Mouse (Mus musculus) cerebellum, adult 9-11 months (tissue): ENCODE data around the gene Srgn.
A peak's percentile ranks its signal among the peaks of the same experiment; 100 is the strongest.
"Not testable (repeated sequence)": the region's sequence is repeated elsewhere in the genome, so short reads cannot be mapped to it uniquely, and the experiment has no call there.

ENCODE experiments used
- DNase-seq: peaks from one replicate; pipeline ENCODE4 v3.0.0; 2022

Gene Srgn

DNA sequence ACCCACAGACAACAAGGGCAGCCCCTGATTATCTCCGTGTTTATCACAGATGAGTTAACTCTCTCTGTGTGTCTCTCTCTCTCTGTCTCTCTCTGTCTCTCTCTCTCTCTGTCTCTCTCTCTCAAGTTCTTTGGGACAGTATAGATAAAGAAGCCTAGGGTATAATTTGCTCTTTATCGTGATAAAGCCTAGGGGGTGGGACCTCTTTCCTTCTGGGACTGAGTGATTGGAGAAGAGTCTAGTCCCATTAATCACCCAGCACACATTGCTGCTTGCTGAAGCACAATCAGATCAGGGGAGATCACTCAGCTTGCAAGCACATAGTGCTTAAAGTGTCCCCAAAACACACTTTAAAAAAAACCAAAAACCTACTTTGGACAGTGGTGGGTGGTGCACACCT is 6.3 kb downstream of the Srgn start:
- no peak for DNase-seq

DNA sequence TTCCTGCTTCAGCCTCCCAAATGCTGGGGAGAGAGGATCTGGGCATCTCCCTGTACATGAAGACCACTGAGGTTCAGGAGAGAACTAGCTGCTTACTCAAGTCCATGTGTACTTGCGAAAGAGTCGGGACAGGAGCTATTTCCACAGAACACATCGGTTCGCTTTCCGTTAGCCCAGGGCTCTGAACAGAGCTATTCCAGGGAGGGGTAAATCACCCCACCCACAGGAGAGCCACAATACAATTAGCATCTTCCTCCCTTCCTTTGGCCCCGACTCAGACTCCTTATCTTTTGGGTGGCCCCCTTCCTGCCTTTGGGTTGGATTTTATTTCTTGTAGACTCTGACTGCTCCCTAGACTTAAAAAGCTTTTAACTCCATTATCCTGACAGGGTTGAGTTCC is 9.7 kb downstream of the Srgn start:
- no peak for DNase-seq

DNA sequence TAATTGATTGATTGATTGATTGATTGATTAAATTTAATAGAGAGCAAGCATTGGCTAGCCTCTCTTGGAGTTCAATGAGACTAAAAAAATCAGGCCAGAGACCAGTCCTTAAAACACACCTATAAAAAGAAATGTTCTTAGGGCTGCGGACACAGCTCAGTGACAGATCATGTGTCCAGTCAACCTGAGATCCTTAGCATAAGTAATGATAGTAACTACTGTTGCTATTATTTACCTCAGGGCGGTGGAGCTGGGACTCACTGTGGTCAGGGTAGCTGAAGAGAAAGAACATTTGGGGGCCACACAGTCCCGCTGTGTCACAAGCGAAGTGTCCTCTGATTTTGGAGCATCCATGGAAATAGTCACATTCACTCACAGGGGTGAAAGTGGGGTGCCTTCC is 14.4 kb downstream of the Srgn start:
- no peak for DNase-seq

- no peak for DNase-seq
Measured at GRCm38 (mm10) chr10:62511528-62511927, 15.7 kb downstream of the Srgn start.

GRCm38 (mm10) chr10:62509032-62509656 is 18.1 kb downstream of the Srgn start:
- no peak for DNase-seq

- DNase-seq, result no peak
Measured at GRCm38 (mm10) chr10:62508459-62508858, 18.8 kb downstream of the Srgn start.

GRCm38 (mm10) chr10:62507591-62508308 is 19.5 kb downstream of the Srgn start:
- no peak for DNase-seq

GRCm38 (mm10) chr10:62507071-62507470 is 20.2 kb downstream of the Srgn start:
- no peak for DNase-seq

DNA sequence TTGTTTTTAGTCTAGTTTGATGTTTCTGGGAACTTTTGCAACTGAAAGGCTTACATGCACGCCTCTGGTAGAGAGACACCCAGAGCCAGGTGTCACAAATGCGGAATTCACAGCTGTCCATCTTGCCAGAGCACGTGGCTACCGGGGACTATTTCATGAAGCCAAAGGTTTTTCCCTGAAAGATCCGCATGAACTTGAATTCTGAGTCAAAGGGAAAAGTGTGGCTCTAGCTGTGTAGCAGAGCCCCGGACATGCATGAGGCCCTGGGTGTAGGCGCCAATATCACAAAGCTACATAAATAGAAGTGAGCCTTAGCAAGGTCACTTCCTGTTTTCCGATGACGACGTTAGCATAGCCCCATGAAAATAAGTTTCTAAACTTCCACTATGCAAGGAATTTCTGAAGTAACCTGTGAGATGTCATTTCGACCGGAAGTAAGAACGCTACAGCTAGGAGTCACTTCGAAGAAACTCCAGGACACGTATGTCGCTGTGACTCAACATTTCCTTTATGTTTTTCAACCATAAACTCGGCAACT is 21.2 kb downstream of the Srgn start:
- no peak for DNase-seq

- DNase-seq, result no peak
Measured at GRCm38 (mm10) chr10:62505224-62505983, 21.8 kb downstream of the Srgn start.

DNA sequence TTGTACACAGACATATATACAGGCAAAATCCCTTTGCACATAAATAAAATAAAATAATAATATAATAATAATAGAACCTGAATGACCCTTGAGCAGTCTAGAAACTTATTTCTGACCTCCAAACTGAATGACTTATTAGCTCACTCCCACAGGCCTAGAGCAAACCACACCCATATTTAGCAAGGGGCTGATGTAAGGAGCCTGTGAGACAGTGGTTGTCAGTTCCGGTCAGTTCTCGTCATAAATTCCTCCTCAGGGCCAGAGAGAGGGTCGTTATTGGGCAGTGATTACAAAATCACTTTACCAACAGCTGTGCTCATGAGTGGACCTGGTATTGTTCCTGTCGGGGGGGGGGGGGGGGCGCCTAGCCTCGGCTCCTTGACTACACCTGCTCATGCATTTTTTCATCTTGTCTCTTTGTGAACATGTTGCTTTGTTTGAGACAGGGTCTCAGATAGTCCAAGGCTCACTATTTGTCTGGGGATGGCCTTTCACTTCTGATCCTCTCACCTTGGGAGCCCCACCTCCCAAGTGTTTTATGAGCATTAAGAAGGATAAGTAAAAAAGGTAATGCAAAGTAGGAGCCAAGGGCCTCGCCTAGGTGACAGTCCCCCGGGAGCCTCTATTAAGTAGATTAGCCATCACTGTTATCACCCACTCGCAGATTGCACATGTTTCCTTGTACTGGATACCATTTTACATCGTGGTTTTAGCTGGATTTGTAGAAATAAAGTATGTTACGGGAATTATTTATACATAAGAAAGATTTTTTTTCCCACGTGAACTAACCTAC is 23.2 kb downstream of the Srgn start:
- no peak for DNase-seq

DNA sequence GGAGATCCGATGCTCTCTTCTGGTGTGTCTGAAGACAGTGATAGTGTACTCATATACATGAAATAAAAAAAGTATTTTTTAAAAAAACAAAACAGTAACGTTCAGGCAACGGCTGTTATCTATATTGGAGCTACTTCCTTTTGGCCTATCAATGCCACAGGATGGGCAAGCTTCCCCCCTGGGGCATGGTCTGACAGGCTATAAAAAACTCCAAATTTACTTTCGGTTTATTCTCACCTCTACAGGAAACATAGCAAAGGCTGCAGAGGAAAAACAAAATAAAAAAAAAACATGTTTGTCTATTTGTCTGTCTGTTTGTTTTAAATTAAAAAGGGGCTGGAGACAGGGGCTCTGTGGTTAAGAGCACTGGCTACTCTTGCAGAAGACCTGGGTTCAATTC is 23.9 kb downstream of the Srgn start:
- no peak for DNase-seq

DNA sequence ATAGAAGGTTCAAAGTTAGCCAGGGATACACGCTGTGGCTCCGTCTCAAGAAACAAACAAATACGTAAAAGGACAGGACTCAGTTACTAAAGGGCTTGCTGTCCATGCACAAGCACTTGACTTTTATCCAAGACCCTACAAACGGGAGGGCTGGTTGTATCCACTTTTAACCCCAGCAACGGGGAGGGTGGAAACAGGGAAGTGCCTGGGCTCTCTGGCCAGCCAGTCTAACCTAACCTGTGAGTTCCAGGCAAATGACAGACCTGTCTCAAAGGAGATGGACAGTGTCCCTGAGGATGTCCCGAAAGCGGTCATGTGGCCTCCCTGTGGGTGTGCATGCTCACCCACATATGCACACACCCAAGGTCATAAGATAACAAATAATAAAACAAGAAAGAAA is 25.3 kb downstream of the Srgn start:
- DNase-seq, result no peak

DNA sequence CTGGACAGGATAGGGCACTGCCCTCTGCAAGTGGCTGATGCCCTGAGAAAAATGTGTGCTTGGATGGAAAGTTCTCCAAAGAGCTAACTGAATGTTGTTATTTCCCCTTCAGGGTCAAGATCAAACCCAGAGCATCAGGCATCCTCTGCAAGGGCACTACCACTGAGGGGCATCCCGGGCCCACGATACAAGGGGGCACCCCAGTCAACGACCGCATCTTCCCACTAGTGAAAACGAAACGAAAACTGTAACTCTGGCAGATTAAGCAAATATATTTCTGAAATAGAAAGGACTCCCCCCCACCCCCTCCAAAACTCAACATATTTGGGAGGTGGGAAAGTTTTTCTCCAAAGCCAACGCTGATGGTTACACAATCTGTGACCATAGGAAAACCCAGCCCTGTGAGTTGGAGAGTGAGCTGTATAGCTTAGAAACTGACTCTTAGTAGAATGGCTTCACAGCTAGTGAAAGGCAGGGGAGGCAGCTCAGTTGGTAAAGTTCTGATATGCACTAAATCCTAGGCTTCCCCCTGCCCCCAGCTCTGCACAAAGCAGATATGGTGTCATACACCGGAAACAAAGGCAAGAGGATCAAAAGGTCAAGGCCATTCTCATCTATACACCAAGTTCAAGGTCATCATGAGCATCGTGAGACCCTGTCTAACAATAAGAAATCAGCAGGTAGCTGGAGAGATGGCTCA is 26.2 kb downstream of the Srgn start:
- DNase-seq, result no peak

GRCm38 (mm10) chr10:62500088-62500915 is 26.9 kb downstream of the Srgn start:
- DNase-seq, result peak; percentile 33

DNA sequence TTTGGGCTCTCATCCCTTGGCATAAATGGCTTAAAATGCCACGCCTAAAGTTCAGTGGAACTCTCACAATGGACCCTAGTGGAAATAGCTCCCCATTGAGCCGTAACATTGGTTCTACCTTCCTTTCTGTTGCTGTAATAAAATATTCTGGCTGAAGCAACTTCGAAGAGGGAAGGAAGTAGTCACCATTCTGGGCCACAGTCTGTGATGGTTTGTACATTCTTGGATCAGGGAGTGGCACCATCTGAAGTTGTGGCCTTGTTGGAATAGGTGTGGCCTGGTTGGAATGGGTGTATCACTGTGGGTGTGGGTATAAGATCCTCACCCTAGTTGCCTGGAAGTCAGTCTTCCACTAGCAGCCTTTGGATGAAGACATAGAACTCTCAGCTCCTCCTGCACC is 35.6 kb downstream of the Srgn start:
- not testable (repeated sequence) for DNase-seq

DNA sequence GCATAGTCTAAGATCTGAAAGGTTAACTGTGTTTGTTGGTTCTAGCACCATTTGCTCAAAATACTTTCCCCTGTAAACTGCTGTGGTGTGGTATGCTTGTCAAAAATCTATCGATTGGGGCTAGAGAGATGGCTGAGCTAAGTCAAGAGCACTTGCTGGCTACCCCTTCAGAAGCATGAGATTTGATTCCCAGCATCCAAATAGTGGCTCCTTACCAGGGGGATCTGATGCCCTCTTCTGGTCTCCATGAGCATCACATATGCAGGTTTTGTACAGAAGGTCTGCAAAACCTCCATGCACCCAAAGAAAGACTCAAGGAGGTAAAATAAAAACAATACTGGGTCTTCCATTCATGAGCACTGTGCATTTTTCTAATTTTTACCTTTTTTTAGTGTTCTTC is 39.0 kb downstream of the Srgn start:
- peak; percentile 62 for DNase-seq

DNA sequence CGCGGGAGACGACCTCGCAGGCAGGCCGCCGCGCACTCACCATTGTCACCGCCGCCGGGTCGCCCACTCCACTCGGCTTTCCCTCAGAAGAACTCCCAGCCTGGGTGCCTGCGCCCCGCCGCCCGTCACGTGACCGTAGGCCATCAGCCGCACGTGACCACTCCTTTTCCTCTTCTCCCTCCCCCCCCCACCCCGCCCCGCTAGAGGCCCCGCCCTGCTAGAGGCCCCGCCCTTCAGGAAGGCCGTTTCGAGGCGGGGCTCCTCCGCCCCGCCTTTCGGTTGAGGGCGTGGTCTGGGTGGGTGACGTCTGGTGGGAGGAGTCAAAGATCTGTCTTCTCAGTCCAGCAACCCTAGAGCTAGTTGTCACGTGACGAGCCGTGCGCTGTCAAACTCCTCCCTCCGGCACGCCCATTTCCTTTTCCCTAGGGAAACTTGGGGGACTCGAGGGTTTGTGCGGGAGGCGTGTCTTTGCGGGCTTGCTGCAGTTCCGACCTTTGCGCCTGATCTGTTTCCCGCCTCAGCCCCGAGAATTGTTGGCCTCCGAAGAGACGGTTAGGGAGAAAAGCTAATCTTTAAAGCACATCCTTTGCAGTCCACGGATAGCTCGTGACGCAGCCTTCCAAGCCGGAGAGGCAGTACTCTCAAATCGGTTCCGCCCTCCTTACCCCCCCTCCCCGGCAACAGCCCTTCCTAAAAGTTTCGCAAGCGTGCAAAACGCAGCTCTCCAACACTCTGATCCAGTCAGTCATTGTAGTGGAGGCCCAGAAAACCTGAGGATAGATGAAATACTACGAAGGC is 40.4 kb downstream of the Srgn start, which contains the start of gene Vps26a:
Gene Vps26a (minus strand): TSS at position 188 of the 798 bp plus-strand sequence.
- DNase-seq, result peak; percentile 99

DNA sequence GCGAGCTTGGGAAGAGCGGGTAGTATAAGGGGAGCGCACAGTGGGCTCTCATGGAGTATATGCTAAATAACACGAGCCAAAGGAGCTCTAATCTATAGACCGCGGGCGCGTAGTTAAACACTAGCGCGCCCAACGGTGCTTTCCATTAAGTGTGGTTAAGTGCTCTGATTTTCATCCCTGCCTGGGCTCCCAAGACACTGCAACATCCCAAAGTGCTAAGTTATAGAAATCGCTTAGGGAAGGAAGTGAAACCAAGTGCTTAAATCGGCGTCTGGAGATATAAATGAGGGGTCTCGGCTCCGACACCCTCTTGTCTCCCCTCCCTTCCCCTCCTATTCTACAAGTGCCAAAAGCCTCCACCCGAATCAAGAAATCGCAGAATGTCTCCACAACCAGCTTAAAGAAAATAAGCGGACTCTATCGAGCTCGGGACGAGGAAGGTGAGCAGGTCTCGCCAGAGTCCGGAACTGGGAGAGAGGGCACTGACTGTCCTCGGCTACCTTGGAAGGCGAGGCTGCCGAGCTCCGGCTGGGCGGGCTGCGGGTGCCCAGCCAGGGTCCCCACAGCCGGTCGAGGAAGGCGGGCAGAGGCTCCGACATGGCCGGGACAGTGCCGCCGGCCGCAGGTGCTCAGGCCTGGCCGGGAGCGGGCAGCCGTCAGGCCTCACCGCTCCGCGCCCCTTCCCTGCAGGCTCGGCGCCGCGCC is 41.2 kb downstream of the Srgn start:
- no peak for DNase-seq
